Mouse (Mus musculus) liver (tissue): ENCODE measurements around the gene Cyth1.

ENCODE experiments used
- DNase-seq: peaks from one replicate; pipeline ENCODE4 v3.0.0-alpha.2; 2020; ENCODE audit warnings: mixed read lengths

Gene Cyth1

GRCm38 (mm10) chr11:118096736-118097135 is 151.7 kb downstream of the Cyth1 start:
- no peak for DNase-seq

DNA sequence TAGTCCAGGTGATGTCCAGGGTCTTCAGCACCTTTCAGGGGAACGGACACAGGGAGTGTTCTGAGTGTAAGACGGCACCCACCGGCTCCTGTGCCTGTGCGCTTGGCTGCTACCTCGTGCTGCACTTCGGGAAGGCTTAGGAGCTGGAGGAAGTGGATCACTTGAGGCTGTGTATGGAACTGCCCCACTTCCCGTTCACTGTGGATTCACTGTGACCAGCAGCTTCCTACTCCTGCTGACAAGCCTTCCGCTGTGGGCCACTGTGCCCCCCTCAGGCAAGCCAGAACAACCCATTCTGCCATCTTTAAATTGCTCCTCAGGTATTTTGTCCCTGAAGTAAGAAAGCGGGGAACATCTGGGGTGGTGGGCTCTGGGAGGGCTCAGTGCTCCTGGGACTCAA is 153.4 kb downstream of the Cyth1 start:
- no peak for DNase-seq

- DNase-seq: peak; percentile 36
Measured at GRCm38 (mm10) chr11:118091002-118091670, 157.3 kb downstream of the Cyth1 start.

GRCm38 (mm10) chr11:118088896-118089295 is 159.5 kb downstream of the Cyth1 start:
- DNase-seq: no peak

DNA sequence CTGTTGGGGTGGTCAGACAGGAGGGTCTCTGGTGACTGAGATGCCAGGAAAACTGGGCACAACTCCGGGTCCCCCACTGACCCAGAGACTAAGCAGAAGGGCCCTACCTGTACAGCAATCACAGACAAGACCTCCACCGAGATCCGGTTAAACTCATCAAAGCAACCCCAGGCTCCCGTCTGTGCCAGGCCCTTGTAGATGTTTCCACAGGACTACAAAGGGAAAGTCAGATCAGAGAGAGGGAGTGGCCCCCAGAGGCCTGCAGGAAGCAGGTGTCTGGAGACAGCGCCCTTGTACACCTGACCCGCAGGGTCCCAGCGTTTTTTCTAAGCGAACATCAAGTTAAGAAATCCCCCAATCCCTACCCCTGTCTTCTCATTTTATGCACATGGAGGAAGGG is 162.4 kb downstream of the Cyth1 start:
- DNase-seq: no peak

- DNase-seq: no peak
Measured at GRCm38 (mm10) chr11:118085176-118085575, 163.2 kb downstream of the Cyth1 start.

GRCm38 (mm10) chr11:118084266-118084665 is 164.1 kb downstream of the Cyth1 start:
- DNase-seq: no peak

GRCm38 (mm10) chr11:118083811-118084210 is 164.6 kb downstream of the Cyth1 start:
- DNase-seq: peak; percentile 69

DNA sequence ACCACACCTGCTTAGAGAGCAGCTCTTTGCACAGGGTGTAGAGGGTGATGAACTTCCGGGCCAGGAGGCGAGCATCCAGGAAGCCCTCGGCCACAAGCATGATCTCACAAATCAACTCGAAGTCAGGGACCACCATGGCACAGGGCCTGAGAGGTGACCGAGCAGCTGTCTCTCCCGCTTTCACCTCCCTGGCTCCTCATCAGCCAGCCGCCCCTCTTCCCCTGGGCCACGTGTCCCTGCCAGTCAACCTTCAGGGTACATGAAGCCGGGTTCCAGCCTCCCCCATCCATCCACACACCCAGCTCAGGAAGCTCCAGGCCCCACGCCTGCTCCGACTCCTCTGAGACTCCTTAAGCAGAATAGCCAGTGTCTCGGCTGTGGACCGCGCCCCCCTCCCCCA is 166.1 kb downstream of the Cyth1 start:
- no peak for DNase-seq
